Mouse (Mus musculus) liver, embryonic 12.5 days (tissue): ENCODE measurements around the gene Unc119. TPM values are rescaled to one million over a fixed set of nuclear protein-coding genes. Genes with fewer than 3 reads are reported as not detected.

ENCODE experiments used
- ATAC-seq: fragments of 200-750 bp; cut with Nextera tagmentation; 2 replicates; pipeline ENCODE4 v1.8.0; 2017; ENCODE audit warnings: moderate number of reproducible peaks, mild to moderate bottlenecking, moderate library complexity
- H3K27ac ChIP-seq: fragments of 300-500 bp; sonication (generic); 2 replicates; pipeline ENCODE4 v1.5.1; 2016; ENCODE audit warnings: mild to moderate bottlenecking
- H3K27me3 ChIP-seq: fragments of 300-500 bp; sonication (generic); replicated peaks from 2 replicates; pipeline ENCODE4 v1.6.1; 2016; ENCODE audit warnings: mild to moderate bottlenecking, moderate library complexity
- H3K36me3 ChIP-seq: fragments of 300-500 bp; sonication (generic); 2 replicates; pipeline ENCODE4 v1.6.1; 2016; ENCODE audit warnings: mild to moderate bottlenecking, moderate library complexity
- H3K4me1 ChIP-seq: fragments of 300-500 bp; sonication (generic); 2 replicates; pipeline ENCODE4 v1.6.1; 2016
- H3K4me2 ChIP-seq: fragments of 300-500 bp; sonication (generic); 2 replicates; pipeline ENCODE4 v1.6.1; 2016; ENCODE audit warnings: mild to moderate bottlenecking, moderate library complexity
- H3K4me3 ChIP-seq: fragments of 300-500 bp; sonication (generic); 2 replicates; pipeline ENCODE4 v1.5.1; 2016; ENCODE audit warnings: mild to moderate bottlenecking, moderate library complexity
- H3K9ac ChIP-seq: fragments of 300-500 bp; sonication (generic); 2 replicates; pipeline ENCODE4 v1.6.1; 2016; ENCODE audit warnings: mild to moderate bottlenecking, moderate library complexity
- H3K9me3 ChIP-seq: fragments of 300-500 bp; sonication (generic); replicated peaks from 2 replicates; pipeline ENCODE4 v1.6.1; 2016; ENCODE audit warnings: mild to moderate bottlenecking, moderate library complexity
- WGBS: fragments of 180-500 bp; shearing (Covaris S2); methylation state at CpG from one replicate; pipeline ENCODE4 v1.1.7; 2016; ENCODE audit not compliant: insufficient replicate concordance; 5-methylcytosine and 5-hydroxymethylcytosine counted together
- polyA plus RNA-seq: library from polyadenylated mRNA; unstranded; fragments of >200 nt; fragmentation: Nextera tagmentation; extraction: Ambion mirVana; gene quantifications from 2 replicates; pipeline ENCODE4 v1.2.1, GENCODE M21; 2016

The Unc119 gene
- polyA plus RNA-seq, 1 experiment from 2014 or later, result 50.4 TPM

- ATAC-seq, result peak; percentile 80
- 7% methylated on average over 13 of the region's 13 CpGs for WGBS
- H3K36me3 ChIP-seq, result no peaks in the 10 kb centered on the region
Observed at GRCm38 (mm10) chr11:78360125-78360788, 17.0 kb downstream of the Unc119 start.

GRCm38 (mm10) chr11:78360789-78361131, 17.5 kb downstream of the Unc119 start:
- peak overlapping the region; percentile 57; the same call in 1 of the 2 replicates for H3K4me3 ChIP-seq
- no peak overlapping the region for H3K9ac ChIP-seq
- peak overlapping the region; percentile 72 for H3K4me2 ChIP-seq
- H3K27me3 ChIP-seq, result peaks cover 6% of the 10 kb centered on the region; the same call in 1 of the 2 replicates
- H3K4me1 ChIP-seq, result peaks cover 13% of the 10 kb centered on the region; the same call in 1 of the 2 replicates
- peak; percentile 14; the same call in 1 of the 2 replicates for ATAC-seq
- H3K36me3 ChIP-seq, result no peaks in the 10 kb centered on the region
- 59% methylated on average over 2 of the region's 2 CpGs for WGBS
- no peaks in the 10 kb centered on the region for H3K9me3 ChIP-seq
- H3K27ac ChIP-seq, result no peak overlapping the region

More at GRCm38 (mm10) chr11:78360125-78360788, 17.0 kb downstream of the Unc119 start:
- peaks cover 2% of the 10 kb centered on the region; the same call in 1 of the 2 replicates for H3K27me3 ChIP-seq
- H3K4me3 ChIP-seq, result peak overlapping the region; percentile 57
- H3K4me2 ChIP-seq, result peak overlapping the region; percentile 72
- no peak overlapping the region for H3K27ac ChIP-seq
- no peak overlapping the region for H3K9ac ChIP-seq
- H3K9me3 ChIP-seq, result no peaks in the 10 kb centered on the region
- peaks cover 13% of the 10 kb centered on the region; the same call in 1 of the 2 replicates for H3K4me1 ChIP-seq

GRCm38 (mm10) chr11:78363309-78364007, 20.2 kb downstream of the Unc119 start:
- Histone ChIP-seq H3K4me1 (peaks cover 13% of the 10 kb centered on the region; the same call in 1 of the 2 replicates), H3K36me3 (no peaks in the 10 kb centered on the region), H3K4me3 (no peak overlapping the region), H3K9me3 (no peaks in the 10 kb centered on the region), H3K4me2 (no peak overlapping the region), H3K27ac (no peak overlapping the region), H3K9ac (no peak overlapping the region), H3K27me3 (peaks cover 6% of the 10 kb centered on the region; the same call in 1 of the 2 replicates)
- 60% methylated on average over 13 of the region's 13 CpGs for WGBS
- ATAC-seq, result no peak

GRCm38 (mm10) chr11:78364103-78364502, 20.8 kb downstream of the Unc119 start:
- no peak overlapping the region for H3K4me2 ChIP-seq
- 50% methylated on average over 8 of the region's 8 CpGs for WGBS

GRCm38 (mm10) chr11:78367456-78368225, 24.4 kb downstream of the Unc119 start:
- Histone ChIP-seq H3K4me1 (0 out of 2 replicates have a peak, but pooled peaks cover 4% of the 10 kb centered on the region), H3K36me3 (no peaks in the 10 kb centered on the region), H3K4me2 (no peak overlapping the region), H3K27ac (no peak overlapping the region), H3K9me3 (no peaks in the 10 kb centered on the region), H3K9ac (no peak overlapping the region), H3K27me3 (0 out of 2 replicates have a peak, but pooled peaks cover 9% of the 10 kb centered on the region), H3K4me3 (no peak overlapping the region)
- WGBS, result 78% methylated on average over 15 of the region's 15 CpGs
- no peak for ATAC-seq

More at GRCm38 (mm10) chr11:78364103-78364502, 20.8 kb downstream of the Unc119 start:
- ATAC-seq, result no peak
- no peak overlapping the region for H3K4me3 ChIP-seq
- H3K36me3 ChIP-seq, result no peaks in the 10 kb centered on the region
- H3K9me3 ChIP-seq, result no peaks in the 10 kb centered on the region
- 0 out of 2 replicates have a peak, but pooled peaks cover 6% of the 10 kb centered on the region for H3K27me3 ChIP-seq
- no peak overlapping the region for H3K27ac ChIP-seq
- H3K4me1 ChIP-seq, result 0 out of 2 replicates have a peak, but pooled peaks cover 13% of the 10 kb centered on the region
- H3K9ac ChIP-seq, result no peak overlapping the region

- no peak overlapping the region for H3K4me3 ChIP-seq
- no peaks in the 10 kb centered on the region for H3K4me1 ChIP-seq
- ATAC-seq, result no peak
- H3K36me3 ChIP-seq, result no peaks in the 10 kb centered on the region
- WGBS, result 48% methylated on average over 1 of the region's 1 CpGs
- no peaks in the 10 kb centered on the region for H3K9me3 ChIP-seq
- H3K27ac ChIP-seq, result no peak overlapping the region
- H3K27me3 ChIP-seq, result 0 out of 2 replicates have a peak, but pooled peaks cover 6% of the 10 kb centered on the region
- H3K4me2 ChIP-seq, result no peak overlapping the region
- no peak overlapping the region for H3K9ac ChIP-seq
Observed at GRCm38 (mm10) chr11:78370389-78370788, 27.1 kb downstream of the Unc119 start.

- no peaks in the 10 kb centered on the region for H3K9me3 ChIP-seq
- 68% methylated on average over 11 of the region's 11 CpGs for WGBS
- H3K4me1 ChIP-seq, result no peaks in the 10 kb centered on the region
- H3K36me3 ChIP-seq, result no peaks in the 10 kb centered on the region
- no peak overlapping the region for H3K4me2 ChIP-seq
- H3K4me3 ChIP-seq, result no peak overlapping the region
- H3K27ac ChIP-seq, result no peak overlapping the region
- no peak for ATAC-seq
- H3K9ac ChIP-seq, result no peak overlapping the region
- H3K27me3 ChIP-seq, result 0 out of 2 replicates have a peak, but pooled peaks cover 4% of the 10 kb centered on the region
Observed at GRCm38 (mm10) chr11:78371711-78372110, 28.4 kb downstream of the Unc119 start.

GRCm38 (mm10) chr11:78372166-78372565, 28.9 kb downstream of the Unc119 start:
- H3K4me3 ChIP-seq, result no peak overlapping the region
- no peak for ATAC-seq
- H3K9ac ChIP-seq, result no peak overlapping the region
- H3K9me3 ChIP-seq, result no peaks in the 10 kb centered on the region
- no peak overlapping the region for H3K27ac ChIP-seq
- no peaks in the 10 kb centered on the region for H3K36me3 ChIP-seq
- 0 out of 2 replicates have a peak, but pooled peaks cover 4% of the 10 kb centered on the region for H3K27me3 ChIP-seq
- WGBS, result 47% methylated on average over 3 of the region's 3 CpGs
- no peak overlapping the region for H3K4me2 ChIP-seq
- no peaks in the 10 kb centered on the region for H3K4me1 ChIP-seq

GRCm38 (mm10) chr11:78372610-78373009, 29.3 kb downstream of the Unc119 start:
- no peak for ATAC-seq
- H3K9ac ChIP-seq, result no peak overlapping the region
- no peaks in the 10 kb centered on the region for H3K36me3 ChIP-seq
- no peak overlapping the region for H3K4me3 ChIP-seq
- H3K4me2 ChIP-seq, result no peak overlapping the region
- no peaks in the 10 kb centered on the region for H3K9me3 ChIP-seq
- WGBS, result 56% methylated on average over 7 of the region's 7 CpGs
- no peak overlapping the region for H3K27ac ChIP-seq
- H3K27me3 ChIP-seq, result 0 out of 2 replicates have a peak, but pooled peaks cover 4% of the 10 kb centered on the region
- no peaks in the 10 kb centered on the region for H3K4me1 ChIP-seq

- Histone ChIP-seq H3K27ac (no peak overlapping the region), H3K36me3 (no peaks in the 10 kb centered on the region), H3K27me3 (0 out of 2 replicates have a peak, but pooled peaks cover 7% of the 10 kb centered on the region), H3K9ac (no peak overlapping the region), H3K4me1 (no peaks in the 10 kb centered on the region), H3K4me3 (no peak overlapping the region), H3K9me3 (no peaks in the 10 kb centered on the region), H3K4me2 (no peak overlapping the region)
- ATAC-seq, result no peak
- WGBS, result 77% methylated on average over 8 of the region's 8 CpGs
Observed at GRCm38 (mm10) chr11:78374147-78374546, 30.9 kb downstream of the Unc119 start.

- Histone ChIP-seq H3K27me3 (peaks cover 16% of the 10 kb centered on the region; the same call in 1 of the 2 replicates), H3K4me2 (no peak overlapping the region), H3K9me3 (no peaks in the 10 kb centered on the region), H3K4me3 (no peak overlapping the region), H3K9ac (no peak overlapping the region), H3K36me3 (no peaks in the 10 kb centered on the region), H3K4me1 (no peaks in the 10 kb centered on the region), H3K27ac (no peak overlapping the region)
- 47% methylated on average over 12 of the region's 12 CpGs for WGBS
- ATAC-seq, result no peak
Observed at GRCm38 (mm10) chr11:78377549-78378159, 34.4 kb downstream of the Unc119 start.
